Mouse (Mus musculus) myocyte (in vitro differentiated cells): Measurements from ENCODE around the gene Dhx34.

Experiments
- CEBPB ChIP-seq: IDR thresholded peaks from 2 replicates; pipeline ENCODE4 v1.6.1; 2011; ENCODE audit warnings: mild to moderate bottlenecking, moderate library complexity; ENCODE audit not compliant: poor library complexity, insufficient read depth, severe bottlenecking
- E2F4 ChIP-seq: IDR thresholded peaks from one replicate; pipeline ENCODE4 v1.6.1; 2011; ENCODE audit warnings: mild to moderate bottlenecking, control low read depth, moderate library complexity; ENCODE audit not compliant: insufficient read depth
- MAX ChIP-seq: IDR thresholded peaks from one replicate; pipeline ENCODE4 v1.6.1; 2011; ENCODE audit warnings: low read depth, mild to moderate bottlenecking, control low read depth
- MYOD1 ChIP-seq, 3 experiments: IDR thresholded peaks; one replicate each; pipeline ENCODE4 v1.6.1; 2011; ENCODE audit warnings: control low read depth in 2 of 3, low read depth in 2 of 3, mild to moderate bottlenecking in 2 of 3, moderate library complexity in 1 of 3; ENCODE audit not compliant: insufficient read length in 2 of 3, control insufficient read depth in 1 of 3
- MYOG ChIP-seq, 3 experiments: IDR thresholded peaks; one replicate each; pipeline ENCODE4 v1.6.1; 2011; ENCODE audit warnings: control low read depth in 2 of 3, low read depth in 2 of 3, mild to moderate bottlenecking in 2 of 3; ENCODE audit not compliant: insufficient read length in 2 of 3, control insufficient read depth in 1 of 3, insufficient read depth in 1 of 3
- POLR2A ChIP-seq: IDR thresholded peaks from one replicate; pipeline ENCODE4 v1.6.1; 2011; ENCODE audit warnings: low read depth, mild to moderate bottlenecking, control low read depth, moderate library complexity; ENCODE audit not compliant: insufficient read length
- POLR2AphosphoS2 ChIP-seq: IDR thresholded peaks from one replicate; pipeline ENCODE4 v1.6.1; 2011; ENCODE audit warnings: low read depth, control low read depth; ENCODE audit not compliant: insufficient read length
- REST ChIP-seq: IDR thresholded peaks from one replicate; pipeline ENCODE4 v1.6.1; 2011; ENCODE audit warnings: mild to moderate bottlenecking, control low read depth, moderate library complexity; ENCODE audit not compliant: insufficient read depth, insufficient read length
- SRF ChIP-seq: IDR thresholded peaks from one replicate; pipeline ENCODE4 v1.6.1; 2011; ENCODE audit warnings: low read depth; ENCODE audit not compliant: control insufficient read depth, insufficient read length
- TCF12 ChIP-seq: IDR thresholded peaks from one replicate; pipeline ENCODE4 v1.6.1; 2011; ENCODE audit warnings: mild to moderate bottlenecking, control low read depth; ENCODE audit not compliant: poor library complexity, insufficient read depth, severe bottlenecking
- TCF3 ChIP-seq: IDR thresholded peaks from one replicate; pipeline ENCODE4 v1.6.1; 2011; ENCODE audit warnings: low read depth, control low read depth; ENCODE audit not compliant: insufficient read length
- USF1 ChIP-seq: IDR thresholded peaks from one replicate; pipeline ENCODE4 v1.6.1; 2011; ENCODE audit warnings: low read depth, mild to moderate bottlenecking, control low read depth, moderate library complexity

- no peak for TF ChIP-seq POLR2A
- TF ChIP-seq SRF: no peak
- TF ChIP-seq TCF12: no peak
- no peak for TF ChIP-seq MAX
- no peak for TF ChIP-seq E2F4
- no peak for TF ChIP-seq USF1
- no peak for TF ChIP-seq CEBPB
- no peak for TF ChIP-seq TCF3
- TF ChIP-seq POLR2AphosphoS2: no peak
- TF ChIP-seq MYOG (IDR thresholded peaks at IDR 0.05; ENCODE audit: control insufficient read depth in 1 of 3, insufficient read depth in 1 of 3, insufficient read length in 2 of 3, low read depth in 2 of 3): no peak
- TF ChIP-seq MYOD1 (IDR thresholded peaks at IDR 0.05; ENCODE audit: control insufficient read depth in 1 of 3, insufficient read length in 2 of 3, low read depth in 2 of 3): no peak
- no peak for TF ChIP-seq REST
Observed at GRCm38 (mm10) chr7:16160702-16161101, 61.1 kb downstream of the Dhx34 start.
